Mouse (Mus musculus): Measurements from ENCODE around the gene Fam168b.

DNA sequence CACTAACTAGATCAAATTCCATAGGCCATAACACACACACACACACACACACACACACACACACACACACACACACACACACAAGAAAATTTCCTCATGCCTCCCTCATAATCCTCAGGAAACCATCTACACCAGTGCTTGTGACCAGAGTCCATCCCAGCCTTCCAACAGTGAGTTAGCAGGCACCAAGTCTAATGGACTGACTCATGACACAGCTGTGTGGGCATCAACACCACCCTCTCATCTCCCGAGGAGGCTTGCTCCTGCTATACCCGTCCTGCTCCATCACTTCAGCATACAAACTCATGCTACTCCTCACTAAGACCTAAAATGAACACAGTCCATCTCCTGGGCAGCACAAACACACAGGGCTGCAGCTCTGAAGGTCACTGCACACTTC, 11.9 kb downstream of the Fam168b start:
- no peak for TF ChIP-seq CTCF (IDR thresholded peaks at IDR 0.05; ENCODE audit: low read depth, low read length)
- no peak for TF ChIP-seq POLR2A (IDR thresholded peaks at IDR 0.05; ENCODE audit: insufficient read depth, low read length)
